Mouse (Mus musculus): ENCODE data around the gene Lifr.

The Lifr gene

GRCm38 (mm10) chr15:7166735-7167134, 76.3 kb downstream of the Lifr start:
- no peak for DNase-seq

GRCm38 (mm10) chr15:7167238-7167905, 77.0 kb downstream of the Lifr start:
- DNase-seq: no peak

- no peak for DNase-seq
These were observed 77.6 kb downstream of the Lifr start for GRCm38 (mm10) chr15:7167906-7168532.

- no peak for DNase-seq
These were observed 82.5 kb downstream of the Lifr start for GRCm38 (mm10) chr15:7172875-7173274.

DNA sequence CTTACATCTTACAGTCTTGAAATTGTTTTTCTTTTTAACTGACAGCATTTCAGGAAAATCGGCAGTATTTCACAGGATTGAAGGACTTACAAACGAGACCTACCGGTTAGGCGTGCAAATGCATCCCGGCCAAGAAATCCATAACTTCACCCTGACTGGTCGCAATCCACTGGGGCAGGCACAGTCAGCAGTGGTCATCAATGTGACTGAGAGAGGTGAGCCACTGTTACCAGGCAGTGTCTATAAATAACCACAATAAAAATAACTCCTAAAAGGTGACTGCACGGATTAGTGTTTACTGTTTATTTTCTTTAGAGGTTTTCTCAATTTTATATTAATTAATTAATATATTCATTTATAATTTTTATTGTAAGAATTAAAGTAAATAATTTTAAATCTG, 82.9 kb downstream of the Lifr start:
- no peak for DNase-seq

DNA sequence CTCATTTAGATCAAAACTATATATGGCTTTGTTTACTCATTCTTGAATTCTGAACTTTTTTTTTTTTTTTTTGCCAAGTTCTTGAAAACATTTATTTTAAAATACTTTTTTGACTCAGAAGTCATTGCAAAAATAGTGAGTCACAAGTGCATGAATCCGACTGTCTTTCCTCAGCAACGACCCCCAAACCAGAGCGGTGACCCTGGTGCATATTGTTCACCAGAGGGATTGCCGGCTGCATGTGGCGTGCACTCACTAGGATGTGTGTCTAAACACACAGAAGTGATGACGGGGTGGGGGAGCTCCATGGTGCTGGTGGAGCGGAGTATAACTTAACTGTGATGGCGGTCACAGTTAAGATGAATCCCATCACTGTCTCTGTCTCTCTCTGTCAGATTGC, 83.4 kb downstream of the Lifr start:
- no peak for DNase-seq

GRCm38 (mm10) chr15:7180576-7180975, 90.2 kb downstream of the Lifr start:
- no peak for DNase-seq

DNA sequence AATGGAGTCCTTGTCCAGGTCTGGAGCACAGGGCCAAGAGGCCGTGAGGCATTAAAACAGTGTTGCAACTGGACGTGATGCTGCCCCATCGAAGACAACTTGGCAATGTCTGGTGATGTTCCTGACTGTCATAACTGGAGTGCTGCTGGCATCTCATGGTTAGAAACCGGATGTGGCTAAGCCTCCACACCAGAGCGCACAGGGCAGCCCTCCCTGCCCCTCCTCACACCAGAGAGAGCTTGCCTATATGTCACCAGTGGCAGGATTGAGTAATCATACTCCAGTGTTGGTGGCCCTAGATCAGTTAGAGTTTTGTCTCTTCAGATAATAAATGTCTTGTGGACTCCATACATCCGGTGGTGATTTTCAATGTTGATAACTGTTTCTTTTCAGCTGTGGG, 97.3 kb downstream of the Lifr start:
- DNase-seq: no peak

DNA sequence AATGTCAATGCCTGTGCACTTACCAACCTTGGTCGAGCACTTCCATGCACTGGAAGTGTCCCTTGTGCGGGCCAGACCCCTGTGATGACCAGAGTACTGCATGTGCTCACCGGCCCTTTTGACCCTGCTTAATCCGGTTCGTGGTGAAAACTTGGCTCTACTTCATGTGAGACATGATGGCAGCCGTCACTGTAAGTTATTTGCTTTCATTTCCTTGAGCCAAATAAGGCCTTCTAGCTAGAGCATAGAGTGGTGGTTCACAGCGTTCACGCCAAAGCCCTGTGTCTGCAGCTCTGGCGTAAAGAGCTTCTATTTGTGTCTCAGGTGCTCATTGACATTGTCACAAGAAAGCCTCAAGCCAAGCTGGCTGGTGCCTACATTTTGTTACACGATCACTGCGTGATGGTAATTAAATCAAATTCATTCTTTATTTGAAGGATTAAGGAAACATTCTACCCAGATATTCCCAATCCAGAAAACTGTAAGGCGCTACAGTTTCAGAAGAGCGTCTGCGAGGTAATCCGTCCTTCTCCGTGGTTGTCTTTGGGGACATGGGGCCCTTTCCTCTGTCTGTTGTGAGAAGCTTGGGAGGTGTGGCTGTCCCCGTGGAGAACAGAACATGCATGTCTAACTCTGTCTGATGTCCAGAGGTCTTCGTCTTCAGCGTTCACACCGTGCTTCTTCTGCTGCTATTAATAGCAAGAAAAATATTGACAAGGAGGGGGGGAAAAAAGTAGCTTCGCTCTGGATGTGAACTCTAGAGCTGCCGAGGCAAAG, 99.5 kb downstream of the Lifr start:
- no peak for DNase-seq

DNA sequence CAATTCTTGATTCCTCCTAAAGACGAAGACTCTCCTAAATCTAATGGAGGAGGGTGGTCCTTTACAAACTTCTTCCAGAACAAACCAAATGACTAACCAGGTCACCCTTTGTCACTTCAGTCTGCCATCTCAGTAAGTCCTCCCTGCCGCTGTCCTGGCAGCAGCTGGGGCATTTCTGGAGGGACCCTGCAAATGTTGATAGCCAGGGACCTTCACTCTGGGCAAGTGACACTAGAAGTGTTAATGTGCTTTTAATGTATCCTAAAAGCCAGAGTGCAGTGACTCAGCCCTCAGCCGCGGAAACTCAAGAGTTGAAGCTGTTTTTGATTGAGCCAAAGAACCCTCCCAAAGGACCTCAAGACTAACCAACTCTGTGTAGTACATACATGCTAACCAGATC, 100.7 kb downstream of the Lifr start:
- DNase-seq: no peak

DNA sequence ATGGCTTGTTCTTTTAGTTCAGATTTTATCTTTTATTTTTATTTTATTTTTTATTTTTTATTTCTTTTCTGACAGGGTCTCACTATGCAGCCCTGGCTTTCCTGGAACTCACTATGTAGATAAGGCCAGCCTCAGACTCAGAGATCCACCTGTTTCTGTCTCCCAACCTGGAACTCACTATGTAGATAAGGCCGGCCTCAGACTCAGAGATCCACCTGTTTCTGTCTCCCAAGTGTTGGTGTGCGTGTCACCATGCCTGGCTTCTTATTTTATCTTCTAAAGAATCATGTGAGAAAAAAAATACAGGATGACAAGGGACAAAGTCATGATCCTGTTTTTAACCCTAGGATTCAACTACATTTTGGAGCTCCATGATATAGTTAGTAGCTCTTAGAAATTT, 102.2 kb downstream of the Lifr start:
- DNase-seq: no peak

DNA sequence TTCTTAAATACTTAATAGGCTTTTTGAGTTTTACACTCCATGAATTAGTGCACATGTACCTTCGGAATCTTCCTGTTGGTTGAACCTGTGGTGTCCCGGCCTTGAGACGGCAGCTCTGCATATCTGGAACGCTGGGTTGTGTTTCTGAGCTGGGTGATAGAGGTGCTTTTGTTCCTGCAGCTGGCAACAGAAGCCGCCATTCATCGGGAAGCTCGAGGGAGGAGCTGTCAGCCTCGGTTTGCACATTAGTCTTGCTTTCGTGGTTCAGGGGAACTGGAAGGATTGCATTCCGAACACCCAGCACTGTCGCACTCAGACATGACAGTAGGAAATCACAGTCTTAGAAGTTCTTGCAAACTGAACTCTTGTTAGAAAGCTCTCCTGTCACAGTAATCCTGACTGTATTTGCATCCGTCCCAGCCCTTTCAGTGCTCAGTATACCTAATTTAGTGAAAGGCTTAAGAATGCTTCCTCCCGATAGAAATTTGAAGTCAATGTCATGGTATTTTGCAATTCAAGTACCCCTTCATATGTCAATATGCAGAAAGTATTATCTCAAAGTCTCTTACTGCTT, 103.8 kb downstream of the Lifr start:
- DNase-seq: no peak

GRCm38 (mm10) chr15:7194748-7195221, 104.4 kb downstream of the Lifr start:
- DNase-seq: no peak

DNA sequence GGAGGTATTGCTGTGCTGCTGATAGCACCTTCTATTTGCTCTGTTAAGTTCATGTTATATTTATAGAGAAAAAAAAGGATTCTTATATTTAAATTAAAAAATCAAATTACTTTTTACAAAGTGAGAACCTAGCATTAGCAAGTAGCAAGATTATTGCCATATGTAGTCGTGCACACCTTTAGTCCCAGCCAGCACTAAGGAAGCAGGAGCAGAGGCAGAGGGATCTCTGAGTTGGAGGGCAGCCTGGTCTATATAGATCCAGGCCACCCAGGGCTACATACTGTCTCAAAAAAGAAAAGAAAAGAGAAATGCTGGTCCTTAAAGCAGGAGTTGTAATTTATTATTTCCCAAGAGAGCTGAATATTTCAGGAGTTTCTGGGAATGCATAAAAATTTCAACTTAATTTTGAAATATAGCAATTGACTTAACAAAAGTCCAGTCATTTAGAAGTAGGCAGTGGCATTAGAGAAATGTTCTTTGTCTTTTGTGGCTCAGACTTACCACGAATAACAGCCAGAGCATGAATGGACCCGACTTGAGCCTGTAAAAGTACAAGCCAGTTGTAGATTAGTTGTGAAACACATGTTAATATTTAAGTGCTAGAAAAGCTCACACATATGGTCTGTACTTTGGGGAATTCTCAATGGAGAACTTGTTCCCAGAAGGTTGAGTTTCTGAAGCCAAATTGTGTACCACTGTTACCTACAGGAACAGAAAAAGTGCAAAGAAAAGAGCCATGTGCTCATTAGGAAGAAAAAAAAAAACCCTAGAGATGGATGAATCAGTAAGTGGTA, 107.4 kb downstream of the Lifr start:
- DNase-seq: no peak

DNA sequence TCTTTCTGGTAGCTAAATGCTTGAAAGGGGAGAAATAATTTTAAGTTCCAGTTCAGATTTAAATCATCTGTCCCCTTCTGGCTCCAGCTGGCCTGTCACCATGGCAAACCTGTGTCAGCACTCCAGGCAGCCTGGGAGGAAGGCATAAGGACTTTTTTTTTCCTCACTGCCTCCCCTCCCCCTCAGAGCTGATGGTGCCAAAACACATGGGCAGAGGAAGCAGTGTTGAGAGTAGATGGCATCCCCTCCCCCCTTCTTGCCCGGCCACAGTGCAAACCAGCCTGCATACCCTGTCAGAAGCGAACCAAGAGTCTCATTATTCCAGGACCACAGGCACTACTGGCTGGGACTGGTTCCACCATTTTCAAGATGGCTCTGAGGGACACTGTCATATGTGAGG, 108.4 kb downstream of the Lifr start:
- DNase-seq: no peak

DNA sequence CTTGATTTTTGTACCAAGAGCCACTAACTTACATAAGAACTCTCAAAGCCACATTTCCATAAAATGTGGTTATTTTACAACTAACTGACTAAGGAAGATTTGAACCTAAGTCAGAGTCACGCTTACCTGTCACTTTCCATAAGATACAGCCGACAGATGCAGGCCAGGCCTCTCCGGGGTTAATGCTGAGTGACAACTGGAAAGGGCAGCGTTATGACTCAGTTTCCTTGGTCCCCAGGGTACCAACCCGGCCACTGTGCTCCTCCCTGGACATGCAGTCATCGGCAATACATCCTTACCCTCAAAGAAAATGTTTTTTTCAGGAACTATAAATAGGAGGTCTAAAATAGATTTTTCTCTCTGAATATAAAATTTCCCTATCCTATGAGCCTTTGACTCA, 109.9 kb downstream of the Lifr start:
- no peak for DNase-seq

GRCm38 (mm10) chr15:7201421-7202380, 111.3 kb downstream of the Lifr start:
- DNase-seq: no peak

DNA sequence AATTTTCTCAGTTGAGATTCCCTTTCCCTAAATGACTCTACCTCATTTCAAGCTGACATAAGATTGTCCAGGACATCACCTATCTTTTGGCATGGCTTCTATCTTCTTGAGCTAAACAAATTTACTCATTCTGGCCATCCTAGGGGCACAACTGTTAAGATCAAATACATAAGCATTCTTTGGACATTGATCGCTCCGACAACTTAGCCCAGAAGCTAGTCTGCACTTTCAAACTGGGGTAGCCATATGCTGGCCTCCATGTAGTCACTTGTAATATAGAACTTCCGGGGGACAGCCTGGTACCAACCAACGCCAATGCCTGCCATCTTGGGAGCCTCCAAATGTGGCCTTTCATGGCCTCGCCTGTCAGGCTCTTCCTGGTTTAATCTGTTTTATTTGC, 112.6 kb downstream of the Lifr start:
- DNase-seq: no peak

DNA sequence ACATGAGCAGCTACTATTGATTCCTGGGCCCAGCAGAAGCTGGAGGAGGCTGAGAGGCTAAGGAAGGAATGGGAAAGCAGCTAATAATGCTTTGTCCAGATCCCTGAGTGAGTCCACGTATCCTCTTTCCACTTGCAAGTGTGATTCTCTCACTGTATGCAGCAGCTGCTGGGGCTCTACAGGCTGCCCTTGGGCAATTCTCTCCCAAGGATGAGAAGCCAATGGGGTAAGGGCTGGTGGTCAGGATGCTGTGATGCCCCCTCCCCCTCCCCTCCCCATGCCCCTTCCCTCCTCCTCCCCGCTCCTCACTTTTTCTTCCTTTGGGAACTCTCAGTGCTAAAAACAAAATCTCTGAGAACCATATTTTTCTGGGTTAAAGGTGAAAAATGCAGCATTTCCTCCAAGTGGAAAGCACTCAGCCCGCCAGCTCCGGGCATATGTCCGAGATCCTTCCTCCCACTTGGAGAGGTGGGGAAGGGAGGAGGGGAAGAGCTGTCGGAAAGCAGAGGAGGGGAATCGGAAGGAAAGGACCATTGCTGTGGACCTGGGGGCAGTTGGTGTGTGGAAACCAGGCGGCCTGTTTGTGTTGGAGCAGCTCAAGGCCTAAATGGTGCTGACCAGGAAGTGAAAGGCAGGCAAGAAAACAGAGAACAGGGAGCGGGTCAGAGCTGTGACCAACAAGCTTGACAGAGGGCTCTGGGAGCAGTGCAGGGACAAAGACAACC, 113.4 kb downstream of the Lifr start:
- DNase-seq: no peak

GRCm38 (mm10) chr15:7204917-7205316, 114.5 kb downstream of the Lifr start:
- DNase-seq: no peak

GRCm38 (mm10) chr15:7206110-7206509, 115.7 kb downstream of the Lifr start:
- DNase-seq: no peak
